Mouse (Mus musculus) MN1 (cell line): Measurements from ENCODE around the gene Smarca1.

Source experiments
- DNase-seq: peaks from one replicate; pipeline ENCODE4 v3.0.0-alpha.2; 2016; ENCODE audit warnings: low spot score

The Smarca1 gene

DNA sequence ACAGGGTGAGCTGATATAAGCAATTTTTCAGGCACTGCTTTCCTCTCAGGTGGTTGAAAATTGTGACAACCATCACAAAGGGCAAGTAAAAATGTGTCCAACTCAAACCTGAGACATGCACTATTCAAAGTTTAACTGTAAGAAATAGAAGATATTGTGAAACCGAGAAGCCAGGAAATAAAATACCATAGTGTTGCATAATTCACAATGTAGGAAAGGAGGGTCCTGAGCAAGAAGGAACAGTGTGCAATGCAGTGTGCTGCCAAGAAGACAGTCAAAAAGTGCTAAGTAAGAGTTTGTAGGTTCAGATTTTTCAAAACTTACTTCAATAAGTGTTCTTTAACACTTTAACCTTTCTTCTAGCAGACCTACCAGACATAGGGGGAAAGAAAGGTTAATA lies 128.3 kb downstream of the Smarca1 start:
- DNase-seq = no peak

DNA sequence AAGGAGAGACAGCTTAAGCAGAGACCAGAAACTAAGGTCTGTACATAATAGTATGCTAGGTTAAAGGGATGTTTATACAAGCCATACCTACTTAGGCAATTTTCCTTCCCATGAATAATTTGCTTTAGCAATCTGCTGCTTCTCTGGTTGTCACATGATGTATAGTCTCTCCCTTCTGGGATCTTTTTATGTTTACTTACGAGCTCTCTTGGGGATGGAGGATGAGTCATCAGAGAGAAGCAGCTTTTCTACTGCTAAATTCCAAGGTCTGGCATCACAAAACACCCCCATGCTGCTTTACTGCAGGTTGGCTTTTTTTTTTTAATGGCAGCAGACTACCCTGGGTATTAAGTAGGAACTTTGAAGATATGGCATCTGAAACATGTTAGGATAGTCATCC lies 132.6 kb downstream of the Smarca1 start:
- DNase-seq = no peak
